Mouse (Mus musculus) olfactory bulb, adult 2 months (tissue): ENCODE results near the gene Gm8271. TPM values are rescaled to one million over a fixed set of nuclear protein-coding genes. Genes with fewer than 3 reads are reported as not detected.
"Not testable (repeated sequence)": the region's sequence is repeated elsewhere in the genome, so short reads cannot be mapped to it uniquely, and the experiment has no call there.

ENCODE experiments used
- H3K27ac ChIP-seq: fragments of 200-500 bp; 2 replicates; pipeline ENCODE4 v1.5.1; 2012; ENCODE audit warnings: low read depth, low read length; ENCODE audit not compliant: insufficient read depth
- H3K4me1 ChIP-seq: fragments of 200-500 bp; 2 replicates; pipeline ENCODE4 v1.6.1; 2012; ENCODE audit warnings: low read length; ENCODE audit not compliant: control insufficient read depth, insufficient read depth
- H3K4me3 ChIP-seq: fragments of 200-500 bp; 2 replicates; pipeline ENCODE4 v1.5.1; 2012; ENCODE audit warnings: mild to moderate bottlenecking, low read depth, low read length, moderate library complexity; ENCODE audit not compliant: insufficient read depth
- WGBS: fragments of 180-500 bp; shearing (Covaris S2); methylation state at CpG from one replicate; pipeline ENCODE4 v1.1.7; 2018; 5-methylcytosine and 5-hydroxymethylcytosine counted together
- polyA plus RNA-seq: library from polyadenylated mRNA; stranded (reverse); fragments of >200 nt; gene quantifications from 2 replicates; pipeline ENCODE4 v1.2.4, GENCODE M21; 2012; ENCODE audit warnings: low replicate concordance; ENCODE audit not compliant: missing spikeins, insufficient read depth, insufficient read length

Gm8271 gene
- not detected in 2 replicates for polyA plus RNA-seq

- not testable (repeated sequence) for H3K4me3 ChIP-seq, H3K27ac ChIP-seq, H3K4me1 ChIP-seq
- WGBS, result no CpG with 5 or more reads among the region's 3 CpGs
Observed at GRCm38 (mm10) chr14:5185493-5185892, at the start of gene Gm8271. Gene Gm8271 (plus strand): TSS chr14:5185793.

- no CpG with 5 or more reads among the region's 1 CpGs for WGBS
- H3K4me1 ChIP-seq, result not testable (repeated sequence)
Observed at GRCm38 (mm10) chr14:5164235-5164634, 21.4 kb upstream of the Gm8271 start, which contains the start of gene Gm3317. Gene Gm3317 (plus strand): TSS chr14:5164535.

More at GRCm38 (mm10) chr14:5164235-5164634, 21.4 kb upstream of the Gm8271 start, which contains the start of gene Gm3317:
- not testable (repeated sequence) for H3K27ac ChIP-seq, H3K4me3 ChIP-seq

Other genes with a start within 250 kb of the Gm8271 start
- gene Gm8297, start 201.9 kb upstream of the Gm8271 start, polyA plus RNA-seq, result not detected in 2 replicates
- not detected in 2 replicates for gene Gm3298, start 169.9 kb upstream of the Gm8271 start, polyA plus RNA-seq
- gene 4930555G01Rik, start 135.2 kb upstream of the Gm8271 start, polyA plus RNA-seq, result not detected in 2 replicates
- gene Gm8281, start 114.8 kb upstream of the Gm8271 start, polyA plus RNA-seq, result not detected in 2 replicates
- gene Gm8279, start 54.3 kb upstream of the Gm8271 start, polyA plus RNA-seq, result not detected in 2 replicates
- not detected in 2 replicates for gene Gm3317, start 21.3 kb upstream of the Gm8271 start, polyA plus RNA-seq
- gene Gm3526, start 74.8 kb downstream of the Gm8271 start, polyA plus RNA-seq, result not detected in 2 replicates
- gene Gm3542, start 149.1 kb downstream of the Gm8271 start, polyA plus RNA-seq, result not detected in 2 replicates
- gene Gm3500, start 203.3 kb downstream of the Gm8271 start, polyA plus RNA-seq, result not detected in 2 replicates